Mouse (Mus musculus) kidney, embryonic 14.5 days (tissue): ENCODE measurements at regions not wholly inside any gene's neighbourhood (a gene's known extent, or its start where the extent isn't known, plus 50 kb on each side); places are given as distances from the start of the nearest gene placed in this dataset.

ENCODE experiments used
- ATAC-seq: fragments of 200-750 bp; cut with Nextera tagmentation; 2 replicates; pipeline ENCODE4 v1.8.0; 2017; ENCODE audit warnings: moderate number of reproducible peaks, mild to moderate bottlenecking, moderate TSS enrichment, moderate library complexity; ENCODE audit not compliant: low FRiP score, low TSS enrichment
- H3K27ac ChIP-seq: fragments of 300-500 bp; sonication (generic); 2 replicates; pipeline ENCODE4 v1.5.1; 2014; ENCODE audit warnings: low read depth, mild to moderate bottlenecking, low read length, moderate library complexity, mixed read lengths
- H3K27me3 ChIP-seq: fragments of 300-500 bp; sonication (generic); 2 replicates; pipeline ENCODE4 v1.6.1; 2014; ENCODE audit warnings: mild to moderate bottlenecking, low read length; ENCODE audit not compliant: control insufficient read depth, insufficient read depth
- H3K36me3 ChIP-seq: fragments of 300-500 bp; sonication (generic); 2 replicates; pipeline ENCODE4 v1.6.1; 2014; ENCODE audit warnings: low read length, mixed read lengths; ENCODE audit not compliant: control insufficient read depth, insufficient read depth
- H3K4me1 ChIP-seq: fragments of 300-500 bp; sonication (generic); 2 replicates; pipeline ENCODE4 v1.6.1; 2014; ENCODE audit warnings: low read length, mixed read lengths; ENCODE audit not compliant: control insufficient read depth, insufficient read depth
- H3K4me2 ChIP-seq: fragments of 300-500 bp; sonication (generic); replicated peaks from 2 replicates; pipeline ENCODE4 v1.6.1; 2014; ENCODE audit warnings: low read depth, mild to moderate bottlenecking, low read length
- H3K4me3 ChIP-seq: fragments of 300-500 bp; sonication (generic); 2 replicates; pipeline ENCODE4 v1.5.1; 2014; ENCODE audit warnings: mild to moderate bottlenecking, low read length
- H3K9ac ChIP-seq: fragments of 300-500 bp; sonication (generic); 2 replicates; pipeline ENCODE4 v1.6.1; 2014; ENCODE audit warnings: low read depth, mild to moderate bottlenecking, low read length, moderate library complexity
- H3K9me3 ChIP-seq: fragments of 300-500 bp; sonication (generic); 2 replicates; pipeline ENCODE4 v1.6.1; 2016; ENCODE audit warnings: low read length; ENCODE audit not compliant: control insufficient read depth
- WGBS: fragments of 180-500 bp; shearing (Covaris S2); extraction: QIAGEN DNeasy Blood & Tissue Kit; methylation state at CpG from one replicate; pipeline ENCODE4 v1.1.7; 2014; 5-methylcytosine and 5-hydroxymethylcytosine counted together

GRCm38 (mm10) chr10:55962627-55963203, 144.0 kb upstream of the Msl3l2 start:
- no peak overlapping the region for H3K9ac ChIP-seq
- 29% methylated on average over 4 of the region's 4 CpGs for WGBS
- peak; percentile 62; the same call in 1 of the 2 replicates for ATAC-seq

More at GRCm38 (mm10) chr10:55962627-55963203, 144.0 kb upstream of the Msl3l2 start:
- H3K9me3 ChIP-seq = no peaks in the 10 kb centered on the region
- H3K36me3 ChIP-seq = no peaks in the 10 kb centered on the region
- no peaks in the 10 kb centered on the region for H3K27me3 ChIP-seq
- H3K4me1 ChIP-seq = no peaks in the 10 kb centered on the region
- H3K4me2 ChIP-seq = no peak overlapping the region
- H3K27ac ChIP-seq = no peak overlapping the region
- H3K4me3 ChIP-seq = no peak overlapping the region
